Mouse (Mus musculus) CD4-positive, CD25-positive, alpha-beta regulatory T cell, adult 2 months (primary cell): ENCODE measurements around the gene D930020B18Rik.

Source experiments
- DNase-seq: peaks from one replicate; pipeline ENCODE4 v3.0.0-alpha.2; 2012; ENCODE audit warnings: low read depth, low spot score

D930020B18Rik gene

DNA sequence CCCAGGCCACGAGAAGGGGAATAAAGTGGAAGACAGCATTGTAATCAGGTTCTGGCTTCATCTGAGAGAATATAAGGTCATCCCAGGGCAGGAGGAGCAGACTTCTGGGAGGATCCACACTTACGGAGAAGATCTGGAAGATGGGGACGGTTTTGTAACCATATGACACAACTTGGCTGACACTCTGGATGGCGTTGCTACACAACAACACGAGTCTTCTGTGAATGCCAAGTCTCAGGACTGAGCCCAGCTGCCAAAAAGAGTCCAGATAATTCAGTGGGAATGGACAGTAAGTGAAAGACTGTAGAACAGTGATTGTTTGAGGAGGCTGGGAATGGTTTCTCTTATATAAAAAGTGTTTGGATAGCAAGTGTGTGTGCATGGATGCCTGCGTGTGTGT, 62.2 kb downstream of the D930020B18Rik start:
- no peak for DNase-seq

DNA sequence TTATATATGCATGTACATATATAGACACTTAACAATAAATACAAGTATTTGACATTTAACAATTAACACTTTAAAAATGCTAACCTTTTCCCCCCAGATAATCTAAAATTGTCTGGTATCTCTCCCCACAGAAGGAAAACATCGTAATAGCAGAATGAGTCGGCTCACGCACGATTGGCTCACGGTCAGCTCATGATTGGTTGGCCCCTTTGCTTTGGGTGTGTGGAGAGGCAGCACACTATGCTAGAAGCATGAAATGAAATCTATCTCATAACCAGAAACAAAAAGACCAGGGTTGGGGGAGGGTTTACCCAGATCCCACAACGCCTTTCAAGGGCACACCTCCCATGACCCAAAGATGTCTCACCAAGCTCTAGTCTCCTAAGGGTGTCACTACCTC, 63.5 kb downstream of the D930020B18Rik start:
- no peak for DNase-seq

DNA sequence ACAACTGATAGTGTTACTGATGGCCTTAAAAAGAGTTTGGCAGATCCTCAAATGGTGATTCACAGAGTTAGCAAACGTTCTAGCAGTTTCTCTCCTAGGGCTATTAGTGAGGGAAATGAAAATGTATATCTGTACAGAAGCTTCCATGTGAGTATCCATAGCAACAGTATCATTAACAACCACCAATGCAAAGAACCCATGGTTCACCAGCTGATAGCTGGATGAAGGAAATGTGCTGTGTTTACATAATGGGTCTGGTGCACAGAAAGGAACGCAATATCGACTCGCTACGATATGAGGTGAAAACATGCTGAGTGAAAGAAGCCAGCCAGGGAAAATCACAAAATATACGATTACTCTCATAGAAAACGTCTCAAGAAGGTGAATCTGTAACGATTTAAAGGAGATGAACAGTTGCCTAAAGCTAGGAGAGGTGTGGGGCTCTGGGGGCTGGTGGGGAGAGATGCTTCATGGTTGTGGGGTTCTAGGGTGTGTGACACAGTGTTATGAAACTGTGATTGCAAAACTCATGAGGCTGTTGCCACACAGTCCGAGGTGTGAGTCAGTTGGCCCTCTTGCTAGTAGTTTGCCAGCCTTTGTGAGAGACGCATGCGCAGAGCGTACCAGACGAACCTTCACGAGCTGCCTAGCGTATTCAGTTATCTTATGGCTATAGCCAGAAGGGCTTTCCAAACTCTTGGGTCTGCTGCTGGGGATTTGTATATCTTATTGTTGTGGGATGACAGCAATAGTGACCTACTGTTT, 64.2 kb downstream of the D930020B18Rik start:
- no peak for DNase-seq

DNA sequence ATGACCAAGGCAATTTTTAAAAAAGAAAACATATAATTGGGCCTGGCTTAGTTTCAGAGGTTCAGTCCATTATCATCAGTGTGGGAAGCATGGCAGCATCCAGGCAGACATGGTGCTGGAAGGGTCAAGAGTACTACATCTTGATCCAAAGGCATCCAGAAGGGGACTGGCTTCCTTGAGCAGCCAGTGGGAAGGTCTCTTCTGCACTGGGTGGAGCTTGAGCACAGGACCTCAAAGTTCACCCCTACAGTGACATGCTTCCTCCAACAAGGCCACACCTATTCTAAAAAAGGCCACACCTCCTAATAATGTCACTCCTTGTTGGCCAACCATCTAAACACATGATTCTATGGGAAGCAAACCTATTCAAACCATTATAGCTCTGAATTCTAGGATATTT, 75.5 kb downstream of the D930020B18Rik start:
- no peak for DNase-seq

DNA sequence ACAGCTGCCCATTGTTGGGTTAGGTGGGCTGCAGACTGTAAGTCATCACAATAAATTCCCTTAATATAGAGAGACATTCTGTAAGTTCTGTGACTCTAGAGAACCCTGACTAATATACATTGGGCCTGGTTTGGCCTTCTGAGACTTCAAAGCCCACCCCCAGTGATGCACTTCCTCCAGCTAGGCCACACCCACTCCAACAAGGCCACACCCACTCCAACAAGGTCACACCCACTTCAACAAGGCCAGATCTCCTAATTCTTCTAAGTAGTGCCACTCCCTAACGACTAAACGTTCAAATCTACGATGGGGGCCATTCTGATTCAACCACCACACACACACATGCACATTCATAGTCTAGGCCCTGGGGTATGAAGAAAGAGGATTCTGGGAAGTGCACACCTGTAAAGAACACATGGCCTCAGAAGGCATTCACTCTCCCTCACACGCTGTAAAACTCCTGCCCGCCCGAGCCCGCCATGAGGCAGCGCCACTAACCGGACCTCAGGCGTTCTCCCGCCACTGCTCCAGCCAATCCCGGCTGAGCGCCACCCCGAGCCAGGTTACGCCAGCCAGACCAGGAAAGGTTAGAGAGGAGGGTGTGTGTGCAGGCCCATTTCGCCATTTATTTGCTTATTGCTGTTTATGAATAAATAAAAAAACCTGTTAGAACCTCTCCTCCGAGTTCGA, 77.7 kb downstream of the D930020B18Rik start:
- no peak for DNase-seq

DNA sequence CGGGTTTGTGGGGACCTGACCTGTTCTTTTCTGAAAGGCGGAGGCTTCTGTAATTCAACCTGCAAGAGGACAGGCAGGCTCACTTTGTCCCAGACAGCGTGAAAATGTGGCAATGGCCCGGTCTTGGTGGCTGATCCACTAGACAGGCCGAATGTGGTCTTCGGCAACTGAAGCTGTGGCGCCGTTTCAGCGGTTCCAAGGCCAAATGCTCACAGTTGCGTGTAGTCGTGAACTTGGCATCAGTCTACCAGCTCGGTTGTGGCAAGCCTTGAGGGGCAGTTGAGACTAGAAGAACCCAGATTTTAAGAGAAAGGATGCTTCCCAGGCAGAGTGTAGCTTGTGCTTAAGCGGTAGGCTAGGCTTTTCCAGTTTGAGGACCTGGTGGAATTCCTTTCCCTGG, 79.3 kb downstream of the D930020B18Rik start:
- no peak for DNase-seq

DNA sequence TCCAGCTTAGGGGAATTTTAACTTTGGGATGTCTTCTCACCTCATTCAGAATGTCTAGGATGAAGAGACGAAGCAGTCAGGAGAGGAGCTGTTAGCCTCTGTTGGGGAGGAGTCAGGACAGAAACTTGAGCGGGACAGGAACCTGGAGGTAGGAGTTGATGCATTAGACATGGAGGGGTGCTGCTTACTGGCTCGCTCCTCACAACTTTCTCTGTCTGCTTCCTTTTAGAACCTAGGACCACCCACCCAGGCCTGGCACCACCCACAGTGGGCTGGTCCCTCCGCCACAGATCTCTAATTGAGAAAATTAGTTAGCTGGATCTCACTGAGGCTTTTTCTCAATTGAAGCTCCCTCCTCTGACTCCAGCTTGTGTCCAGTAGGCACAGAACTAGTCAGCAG, 85.1 kb downstream of the D930020B18Rik start:
- DNase-seq = no peak

DNA sequence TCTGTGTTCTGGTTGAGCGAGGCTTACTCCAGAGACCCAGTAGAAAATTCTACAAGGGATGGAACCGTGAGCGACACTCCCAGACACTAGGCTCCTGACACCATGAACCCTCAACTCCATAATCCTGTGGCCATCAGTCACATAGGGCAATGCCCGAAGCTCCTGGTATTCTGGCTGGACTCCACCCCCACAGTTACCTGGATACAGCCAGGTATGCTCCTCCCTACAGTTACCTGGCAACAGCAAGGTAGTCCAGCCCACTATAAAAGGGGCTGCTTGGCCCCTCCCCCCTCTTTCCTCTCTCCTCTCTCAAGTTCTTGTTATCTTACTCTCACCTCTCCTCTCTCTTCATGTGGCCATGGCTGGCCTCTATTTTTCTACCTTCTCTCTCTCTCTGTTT, 85.8 kb downstream of the D930020B18Rik start:
- no peak for DNase-seq

DNA sequence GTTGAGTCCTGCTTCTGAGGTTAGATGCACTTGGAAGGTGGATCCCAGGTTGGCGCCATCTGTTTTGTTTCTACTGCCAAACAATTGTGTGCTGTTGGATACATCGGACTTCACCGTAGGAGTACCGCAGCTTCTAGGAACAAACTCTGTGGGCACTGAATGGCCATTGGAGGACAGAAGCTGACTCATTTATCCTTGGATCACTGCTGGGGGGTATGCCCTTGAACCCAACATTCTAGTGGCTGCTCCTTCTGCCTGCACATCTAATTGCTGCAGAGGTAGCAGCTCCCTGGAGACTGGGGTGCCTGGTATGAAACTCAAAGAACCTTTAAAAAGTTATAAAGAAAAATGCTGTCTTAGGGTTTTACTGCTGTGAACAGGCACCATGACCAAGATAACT, 86.8 kb downstream of the D930020B18Rik start:
- no peak for DNase-seq

DNA sequence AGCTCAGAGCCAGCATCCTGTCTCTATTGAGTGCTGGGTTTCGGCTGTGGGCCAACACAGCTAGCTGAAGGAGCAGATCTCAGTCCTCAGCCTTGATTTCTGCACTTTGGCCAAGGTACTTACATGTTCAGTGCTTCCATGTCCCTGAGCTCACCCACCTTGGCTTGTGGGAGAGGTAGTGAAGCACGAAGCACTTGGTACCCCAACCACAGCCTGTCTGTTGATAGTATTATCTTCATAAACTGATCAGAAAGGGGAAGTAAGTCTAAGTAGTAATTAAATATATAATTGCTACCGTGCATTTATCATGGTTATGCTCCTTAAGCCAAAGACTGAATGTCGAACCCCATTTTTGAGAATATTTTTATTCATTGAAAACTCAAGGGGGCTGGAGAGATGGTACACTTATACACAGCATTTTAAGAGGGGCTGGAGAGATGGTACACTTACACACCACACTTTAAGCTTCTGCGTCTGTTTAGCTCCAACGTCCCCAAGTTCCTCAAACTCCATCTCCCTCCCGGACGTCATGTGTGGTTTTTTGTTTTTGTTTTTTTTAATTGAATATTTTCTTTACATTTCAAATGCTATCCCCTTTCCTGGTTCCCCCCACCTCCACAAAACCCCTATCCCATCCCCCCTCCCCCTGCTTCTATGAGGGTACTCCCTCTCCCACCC, 89.8 kb downstream of the D930020B18Rik start:
- no peak for DNase-seq

DNA sequence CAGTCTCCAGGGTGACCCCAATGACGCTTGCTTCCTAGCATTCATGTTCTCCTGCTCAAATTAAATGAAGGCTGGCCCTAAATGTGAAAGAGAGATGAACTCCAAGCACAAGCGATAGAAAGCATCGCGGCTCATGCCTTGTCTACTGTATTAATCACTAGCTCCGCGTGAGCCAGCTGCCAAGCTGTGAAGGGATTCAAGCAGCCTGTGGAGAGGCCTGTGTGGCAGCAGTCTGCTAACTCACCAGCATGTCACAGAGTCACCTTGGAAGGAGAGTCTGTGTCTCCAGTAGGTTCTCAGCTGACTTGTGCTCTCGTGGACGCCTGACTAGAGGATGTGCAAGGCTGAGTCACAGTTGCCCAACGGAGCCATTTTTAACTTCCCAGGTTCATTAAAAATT, 91.2 kb downstream of the D930020B18Rik start:
- no peak for DNase-seq

DNA sequence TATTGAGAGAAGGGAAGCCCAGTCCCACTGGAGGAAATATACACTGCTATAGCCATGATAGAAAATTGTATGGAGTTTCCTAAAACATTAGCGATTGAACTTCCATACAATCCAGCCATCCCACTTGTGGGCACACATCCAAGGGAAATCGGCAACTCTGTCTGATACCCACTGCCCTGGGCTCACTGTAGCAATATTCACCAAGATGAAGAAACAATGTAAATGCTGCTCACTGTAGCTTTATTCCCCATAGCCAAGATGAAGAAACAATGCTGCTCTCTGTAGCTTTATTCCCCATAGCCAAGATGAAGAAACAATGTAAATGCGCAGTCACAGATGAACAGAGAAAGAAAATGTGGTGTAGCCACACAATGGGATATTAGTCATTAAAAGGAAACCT, 95.9 kb downstream of the D930020B18Rik start:
- DNase-seq = no peak

DNA sequence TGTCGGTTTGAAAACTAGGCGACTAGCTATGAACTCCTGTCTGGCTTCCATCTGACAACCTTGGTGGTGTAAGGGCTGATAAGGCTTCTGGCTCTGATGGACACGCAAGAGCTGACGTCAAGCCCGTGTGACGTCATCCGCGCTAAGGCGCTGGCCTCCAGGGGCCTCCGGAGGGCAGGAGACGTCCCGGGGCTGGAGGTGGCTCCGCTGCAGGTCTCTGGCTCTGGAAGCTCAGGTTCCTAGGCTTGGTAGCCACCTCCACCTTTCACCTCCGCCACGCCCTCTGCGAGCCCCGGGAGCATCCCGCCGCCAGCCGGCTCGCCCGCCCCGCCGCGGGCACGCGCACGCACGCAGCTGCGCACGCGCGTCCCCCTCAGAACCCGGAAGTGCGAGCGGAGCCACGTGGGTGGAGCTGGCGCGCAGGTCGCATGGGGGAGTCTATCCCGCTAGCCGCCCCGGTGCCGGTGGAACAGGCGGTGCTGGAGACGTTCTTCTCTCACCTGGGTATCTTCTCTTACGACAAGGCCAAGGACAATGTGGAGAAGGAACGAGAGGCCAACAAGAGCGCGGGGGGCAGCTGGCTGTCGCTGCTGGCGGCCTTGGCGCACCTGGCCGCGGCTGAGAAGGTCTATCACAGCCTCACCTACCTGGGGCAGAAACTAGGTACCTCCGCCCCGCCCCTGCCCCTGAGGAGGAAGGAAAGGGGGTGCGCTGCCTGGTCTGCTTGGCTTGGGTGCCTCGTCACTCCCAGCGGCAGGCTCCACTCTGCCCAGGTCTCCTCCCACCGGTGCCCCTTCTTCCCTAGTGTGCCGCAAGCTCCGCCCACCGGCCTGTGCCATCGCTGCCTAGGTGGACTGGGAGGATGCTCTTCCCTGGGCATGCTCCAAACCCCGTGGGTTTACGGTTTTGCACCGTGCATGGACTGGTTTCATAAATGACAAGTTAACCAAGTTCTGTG, 98.4 kb downstream of the D930020B18Rik start, which contains the start of gene BC048403:
Gene BC048403, plus strand, starts transcription at position 390 of the 958 bp plus-strand sequence.
- peak; percentile 95 for DNase-seq

DNA sequence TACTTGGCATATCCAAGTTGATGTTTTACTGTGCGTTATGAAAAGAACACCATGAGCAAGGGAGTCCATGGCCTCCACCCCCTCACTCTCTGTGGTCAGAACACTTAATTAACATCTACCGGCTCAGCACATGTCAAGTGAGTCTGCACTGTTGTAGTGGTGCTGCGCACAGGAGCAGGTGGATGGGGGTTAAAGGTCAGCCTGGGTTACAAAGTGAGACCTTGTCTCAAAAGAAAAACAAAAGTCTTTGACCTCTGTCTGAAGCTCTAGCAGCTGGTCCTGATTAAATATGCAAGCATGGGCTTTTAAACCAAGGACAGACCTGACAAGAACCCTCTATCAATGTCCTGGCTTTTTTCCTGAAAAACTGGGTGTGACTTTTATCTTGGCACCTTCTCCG, 100.9 kb downstream of the D930020B18Rik start:
- DNase-seq = no peak
